Mouse (Mus musculus): Measurements from ENCODE around the gene Atf7ip.

Gene Atf7ip

DNA sequence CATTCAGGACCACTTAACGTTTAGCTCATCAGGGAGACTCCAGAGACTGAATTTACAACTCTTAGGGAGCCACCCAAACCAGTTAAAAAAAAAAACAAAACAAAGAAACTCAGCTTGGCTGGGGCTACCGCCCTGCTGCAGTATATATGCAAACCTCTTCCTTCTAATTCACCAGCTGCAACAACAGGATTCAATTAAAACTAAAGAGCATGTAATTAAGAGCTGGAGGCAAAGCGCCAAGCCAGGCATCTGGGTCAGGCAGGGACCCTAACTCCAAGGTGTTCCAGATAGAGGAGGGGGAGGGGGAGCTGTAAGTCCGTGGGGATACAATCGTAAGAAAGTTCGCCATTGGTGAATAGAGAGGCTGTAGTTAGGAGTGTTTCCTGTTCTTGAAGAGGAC lies 140.2 kb downstream of the Atf7ip start:
- no peak for DNase-seq (ENCODE audit: low spot score)

DNA sequence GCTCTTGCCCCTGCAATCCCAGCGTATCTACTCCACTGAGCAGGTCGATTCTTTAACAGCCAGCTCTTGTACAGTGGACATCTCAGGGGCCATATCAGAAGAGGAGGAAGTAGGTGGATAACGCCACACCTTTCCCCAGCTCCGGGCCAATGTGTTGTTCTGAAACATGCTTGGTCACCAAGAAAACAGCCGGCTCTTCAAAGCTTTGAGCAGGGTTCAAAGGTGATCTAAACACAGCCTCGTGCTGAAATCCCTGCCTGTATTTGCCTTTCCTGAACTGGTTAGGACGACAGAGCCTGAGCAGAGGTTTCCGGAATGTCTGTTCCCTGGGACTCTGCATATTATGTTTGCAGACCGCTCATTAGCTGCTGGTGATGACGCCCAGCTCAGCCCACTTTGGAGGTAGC lies 141.5 kb downstream of the Atf7ip start:
- peak; percentile 13 for DNase-seq (ENCODE audit: low spot score)

DNA sequence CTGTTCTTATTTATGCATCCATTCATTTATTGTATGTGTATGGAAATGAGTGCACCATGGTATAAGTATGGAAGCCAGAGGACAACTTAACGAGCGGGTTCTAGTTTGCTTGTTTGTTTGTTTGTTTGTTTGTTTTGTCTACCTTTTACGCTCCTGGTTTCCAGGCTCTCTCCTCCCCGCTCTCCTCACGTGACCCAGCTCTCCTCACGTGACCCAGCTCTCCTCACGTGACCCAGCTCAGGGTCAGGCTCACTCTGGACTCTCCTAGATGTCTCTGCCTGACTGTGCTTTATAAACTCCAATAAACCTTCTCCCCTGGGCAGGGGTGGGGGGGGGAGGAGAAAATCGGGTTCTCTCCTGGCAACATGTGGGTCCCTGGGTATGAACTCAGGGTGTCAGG lies 144.7 kb downstream of the Atf7ip start:
- no peak for DNase-seq (ENCODE audit: low spot score)

DNA sequence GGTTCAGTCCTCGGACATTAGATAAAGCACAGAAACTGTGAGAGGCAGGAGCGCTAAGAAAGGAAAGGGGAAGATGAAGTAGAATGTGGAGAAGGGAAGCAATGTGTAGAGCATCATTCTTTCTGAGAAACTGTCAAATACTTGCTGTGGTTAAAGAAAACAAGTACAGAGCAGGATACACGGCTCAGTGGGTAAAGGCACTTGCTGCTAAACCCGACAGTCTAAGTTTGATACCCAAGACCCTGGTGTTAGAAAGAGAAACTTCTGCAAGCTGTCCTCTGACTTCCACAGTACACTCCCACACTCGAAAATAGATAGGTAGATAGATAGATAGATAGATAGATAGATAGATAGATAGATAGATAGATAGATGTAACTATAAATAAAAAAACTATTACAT lies 147.4 kb downstream of the Atf7ip start:
- no peak for DNase-seq (ENCODE audit: low spot score)

DNA sequence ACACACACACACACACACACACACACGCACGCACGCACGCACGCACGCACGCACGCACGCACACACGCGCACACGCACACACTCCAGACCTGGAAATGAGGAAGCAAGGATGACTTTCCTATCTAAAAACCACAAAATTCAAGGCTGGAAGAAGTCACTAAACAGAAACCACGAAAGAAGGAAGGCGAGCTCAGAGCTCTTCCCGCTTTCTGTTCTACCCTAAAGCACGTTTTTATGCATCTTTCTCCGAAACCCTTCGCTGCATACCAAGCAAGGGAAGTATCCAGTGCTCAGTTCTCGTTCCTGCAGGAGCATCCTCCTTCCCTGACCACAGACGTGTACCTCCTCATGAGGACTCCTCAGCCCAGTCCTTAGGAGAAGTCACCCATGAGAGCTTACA lies 148.5 kb downstream of the Atf7ip start:
- no peak for DNase-seq (ENCODE audit: low spot score)

DNA sequence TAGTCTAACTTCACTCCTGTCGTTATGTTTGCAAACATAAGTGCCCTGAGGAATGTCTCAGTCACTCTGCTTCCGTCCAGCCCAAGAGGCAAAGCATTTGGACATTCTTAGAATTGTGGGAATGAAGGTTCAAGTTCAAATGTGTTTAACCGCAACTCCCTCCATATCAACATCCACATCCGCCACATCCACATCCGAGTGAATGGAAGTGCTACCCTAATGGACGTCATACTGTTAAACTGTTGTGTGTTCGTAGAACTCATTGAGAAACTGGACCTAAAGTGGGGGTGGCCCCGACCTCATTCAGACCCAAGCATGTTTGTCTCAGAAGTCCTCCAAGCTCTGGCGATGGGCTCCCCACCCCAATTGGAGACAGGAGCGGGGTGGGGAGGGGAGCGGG lies 149.8 kb downstream of the Atf7ip start:
- no peak for DNase-seq (ENCODE audit: low spot score)

DNA sequence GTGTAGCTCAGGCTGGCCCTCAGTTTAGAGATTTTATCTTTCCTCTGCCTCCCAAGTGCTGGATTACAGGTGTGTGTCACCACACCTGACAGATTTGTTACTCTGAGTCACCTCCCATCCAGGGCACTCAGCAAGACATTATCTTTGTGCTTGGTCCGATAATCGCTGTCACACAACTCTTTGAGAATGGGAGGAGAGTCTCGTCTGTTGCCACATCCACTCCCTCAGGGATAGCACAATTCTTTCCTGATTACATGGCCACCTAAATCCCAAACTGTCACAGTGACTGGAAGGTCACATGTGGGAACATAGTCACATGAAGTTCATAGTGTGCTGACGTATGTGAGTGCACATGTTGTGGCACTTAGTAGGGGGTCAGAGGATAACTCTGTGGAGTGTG lies 152.3 kb downstream of the Atf7ip start:
- DNase-seq (ENCODE audit: low spot score) = no peak

DNA sequence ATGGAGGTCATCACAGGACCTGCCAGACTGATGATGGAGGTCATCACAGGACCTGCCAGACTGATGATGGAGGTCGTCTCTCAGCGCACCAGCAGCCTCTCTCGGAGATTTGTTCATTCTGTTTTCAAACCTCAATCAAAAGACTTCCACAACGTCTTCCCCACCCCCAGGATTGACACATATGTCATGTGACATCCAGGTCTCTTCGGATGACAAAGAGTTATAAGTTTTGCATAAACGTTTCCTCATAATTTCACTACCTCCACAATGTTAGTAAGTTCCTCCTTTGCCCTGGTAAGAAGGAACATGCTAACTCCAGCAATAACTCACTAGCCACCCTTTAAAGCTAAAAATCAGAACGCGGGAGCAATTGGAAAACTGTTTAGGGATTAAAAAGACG lies 153.3 kb downstream of the Atf7ip start:
- DNase-seq (ENCODE audit: low spot score) = no peak
